Mouse (Mus musculus): Measurements from ENCODE around the gene Gm20388. TPM values are rescaled to one million over a fixed set of nuclear protein-coding genes. Genes with fewer than 3 reads are reported as not detected.

Gm20388 gene
- total RNA-seq, 1 experiment from 2014 or later: 18.4 TPM

GRCm38 (mm10) chr8:123741232-123741631 lies 3830.6 kb downstream of the Gm20388 start:
- ATAC-seq (replicated peaks in 1 of 2; ENCODE audit: insufficient read depth in 1 of 2, low FRiP score in 2 of 2, low TSS enrichment in 1 of 2, low read depth in 1 of 2, poor library complexity in 2 of 2, severe bottlenecking in 2 of 2): no peak

DNA sequence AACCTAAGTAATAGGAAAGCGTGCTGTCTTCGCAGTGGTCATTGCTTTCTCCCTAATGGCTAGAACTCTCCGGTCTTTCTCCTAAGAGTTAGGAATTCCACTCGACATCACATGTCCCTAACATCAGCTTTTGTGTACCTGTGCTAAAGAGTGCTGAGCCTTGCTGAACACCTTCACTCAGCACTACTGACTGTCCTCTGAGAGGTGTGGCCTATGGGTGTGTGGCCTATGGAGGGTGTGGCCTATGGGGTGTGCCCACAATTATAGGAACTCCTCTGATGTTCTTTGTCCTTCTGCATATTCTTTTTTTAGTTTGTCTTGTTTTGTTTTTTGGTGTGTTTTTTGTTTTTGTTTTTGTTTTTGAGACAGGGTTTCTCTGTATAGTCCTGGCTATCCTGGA lies 3835.8 kb downstream of the Gm20388 start:
- ATAC-seq (replicated peaks in 1 of 2; ENCODE audit: insufficient read depth in 1 of 2, low FRiP score in 2 of 2, low TSS enrichment in 1 of 2, low read depth in 1 of 2, poor library complexity in 2 of 2, severe bottlenecking in 2 of 2): 0 out of 4 replicates have a peak, but pooled peaks of 1 of the 2 experiments have one; percentile 27

DNA sequence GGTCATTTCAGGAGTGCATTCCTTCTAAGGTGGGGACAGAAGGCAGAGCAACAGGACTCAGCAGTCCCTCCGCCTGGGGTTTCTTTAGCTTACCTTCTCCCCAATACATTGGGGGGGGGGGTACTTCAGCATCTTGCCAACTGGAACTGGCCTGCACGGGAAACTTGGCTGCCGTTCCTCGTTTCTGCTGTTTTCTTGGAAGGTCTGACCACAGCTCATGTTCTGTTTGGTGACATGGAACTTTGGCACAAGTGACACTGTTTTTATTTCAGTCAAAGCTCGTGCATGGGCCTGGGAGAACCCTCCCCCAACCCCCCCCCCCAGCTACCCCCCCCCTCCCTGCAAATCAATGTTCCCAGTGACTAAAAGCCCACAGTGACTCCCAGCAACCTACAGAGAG lies 3837.1 kb downstream of the Gm20388 start:
- ATAC-seq (replicated peaks in 1 of 2; ENCODE audit: insufficient read depth in 1 of 2, low FRiP score in 2 of 2, low TSS enrichment in 1 of 2, low read depth in 1 of 2, poor library complexity in 2 of 2, severe bottlenecking in 2 of 2): no peak

DNA sequence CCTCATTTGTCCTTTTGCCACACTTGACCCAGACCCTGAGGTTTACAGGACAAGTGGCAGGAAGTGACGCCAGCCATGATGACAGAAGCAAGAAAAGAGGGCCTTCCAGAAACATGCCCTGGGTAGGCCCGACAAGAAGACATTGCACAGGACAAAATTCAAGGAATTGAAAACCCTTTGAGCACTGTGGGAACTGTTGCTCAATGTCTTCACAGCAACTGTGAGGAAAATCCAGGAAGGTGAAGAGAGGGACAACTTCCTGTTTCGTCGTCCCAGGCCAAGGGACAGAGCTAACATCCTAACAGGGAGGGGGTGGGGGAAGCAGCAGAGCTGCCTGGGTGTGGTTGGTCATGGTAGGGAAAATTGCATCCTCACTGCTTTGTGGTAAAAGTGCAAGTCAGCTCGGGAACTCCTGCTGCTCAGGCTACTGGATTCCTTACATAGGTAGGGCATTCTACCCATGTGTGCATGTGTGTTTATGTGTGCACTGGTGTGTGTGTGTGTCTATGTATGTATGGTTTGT lies 3839.6 kb downstream of the Gm20388 start:
- peak; percentile 42 to 46; a peak in 1 of 4 replicates for ATAC-seq (replicated peaks in 1 of 2; ENCODE audit: insufficient read depth in 1 of 2, low FRiP score in 2 of 2, low TSS enrichment in 1 of 2, low read depth in 1 of 2, poor library complexity in 2 of 2, severe bottlenecking in 2 of 2)

DNA sequence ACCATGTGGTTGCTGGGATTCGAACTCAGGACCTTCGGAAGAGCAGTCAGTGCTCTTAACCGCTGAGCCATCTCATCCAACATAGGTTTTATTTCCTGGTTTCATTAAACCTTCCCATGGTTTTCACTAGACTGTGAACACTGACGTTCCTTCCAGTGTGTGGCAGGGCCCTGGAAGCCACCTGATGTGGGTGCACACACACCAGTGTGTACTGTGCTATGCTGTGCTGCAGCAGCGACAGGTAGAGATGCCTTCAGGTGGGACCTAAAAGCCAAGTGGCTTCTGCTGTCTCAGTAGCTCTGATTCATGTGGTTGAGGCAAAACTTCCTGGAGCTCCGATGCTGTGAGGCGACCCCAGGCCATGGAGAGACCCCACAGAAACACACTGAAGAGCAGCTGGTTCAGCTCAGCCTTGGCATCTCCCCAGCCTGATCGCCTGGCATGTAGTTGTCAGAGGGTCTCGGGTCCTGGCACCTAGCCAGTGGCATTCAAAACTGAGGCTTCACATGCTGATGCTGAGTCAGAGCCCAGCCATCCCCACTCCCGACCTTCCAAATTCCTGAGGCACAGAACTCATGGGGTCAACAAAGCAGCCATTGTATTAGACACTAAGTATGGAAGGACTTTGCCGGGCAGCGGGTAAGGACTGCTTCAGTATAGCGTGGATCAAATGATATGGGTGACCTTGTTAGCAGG lies 3842.3 kb downstream of the Gm20388 start:
- no peak for ATAC-seq (replicated peaks in 1 of 2; ENCODE audit: insufficient read depth in 1 of 2, low FRiP score in 2 of 2, low TSS enrichment in 1 of 2, low read depth in 1 of 2, poor library complexity in 2 of 2, severe bottlenecking in 2 of 2)

GRCm38 (mm10) chr8:123753604-123754375 lies 3843.1 kb downstream of the Gm20388 start:
- ATAC-seq (replicated peaks in 1 of 2; ENCODE audit: insufficient read depth in 1 of 2, low FRiP score in 2 of 2, low TSS enrichment in 1 of 2, low read depth in 1 of 2, poor library complexity in 2 of 2, severe bottlenecking in 2 of 2): no peak

GRCm38 (mm10) chr8:123754538-123755431 lies 3844.1 kb downstream of the Gm20388 start:
- ATAC-seq (replicated peaks in 1 of 2; ENCODE audit: insufficient read depth in 1 of 2, low FRiP score in 2 of 2, low TSS enrichment in 1 of 2, low read depth in 1 of 2, poor library complexity in 2 of 2, severe bottlenecking in 2 of 2): no peak

GRCm38 (mm10) chr8:123756901-123757300 lies 3846.3 kb downstream of the Gm20388 start:
- no peak for ATAC-seq (replicated peaks in 1 of 2; ENCODE audit: insufficient read depth in 1 of 2, low FRiP score in 2 of 2, low TSS enrichment in 1 of 2, low read depth in 1 of 2, poor library complexity in 2 of 2, severe bottlenecking in 2 of 2)

DNA sequence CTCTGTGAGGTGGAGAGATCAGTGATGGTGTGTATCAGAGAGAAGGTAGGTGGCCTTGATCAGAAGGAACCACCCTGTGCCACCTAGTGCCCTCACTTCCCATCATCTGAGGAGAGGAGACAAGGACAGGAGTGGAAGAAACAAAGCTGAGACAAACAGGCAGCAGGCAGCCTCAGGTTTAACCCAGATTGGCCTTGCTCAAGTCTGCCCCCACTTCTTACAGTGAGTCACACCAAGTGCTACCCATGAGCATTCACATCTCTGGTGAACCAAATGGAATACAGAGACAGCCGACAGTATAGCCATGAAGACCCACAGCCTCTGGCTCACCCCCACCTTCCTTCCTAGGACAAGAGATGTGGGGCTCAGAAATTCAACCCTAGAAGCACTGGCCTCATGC lies 3848.3 kb downstream of the Gm20388 start:
- ATAC-seq (replicated peaks in 1 of 2; ENCODE audit: insufficient read depth in 1 of 2, low FRiP score in 2 of 2, low TSS enrichment in 1 of 2, low read depth in 1 of 2, poor library complexity in 2 of 2, severe bottlenecking in 2 of 2): no peak

GRCm38 (mm10) chr8:123759933-123760332 lies 3849.3 kb downstream of the Gm20388 start:
- ATAC-seq (replicated peaks in 1 of 2; ENCODE audit: insufficient read depth in 1 of 2, low FRiP score in 2 of 2, low TSS enrichment in 1 of 2, low read depth in 1 of 2, poor library complexity in 2 of 2, severe bottlenecking in 2 of 2): no peak

GRCm38 (mm10) chr8:123760579-123760978 lies 3849.9 kb downstream of the Gm20388 start:
- ATAC-seq (replicated peaks in 1 of 2; ENCODE audit: insufficient read depth in 1 of 2, low FRiP score in 2 of 2, low TSS enrichment in 1 of 2, low read depth in 1 of 2, poor library complexity in 2 of 2, severe bottlenecking in 2 of 2): no peak

GRCm38 (mm10) chr8:123761266-123761882 lies 3850.7 kb downstream of the Gm20388 start:
- ATAC-seq (replicated peaks in 1 of 2; ENCODE audit: insufficient read depth in 1 of 2, low FRiP score in 2 of 2, low TSS enrichment in 1 of 2, low read depth in 1 of 2, poor library complexity in 2 of 2, severe bottlenecking in 2 of 2): no peak

DNA sequence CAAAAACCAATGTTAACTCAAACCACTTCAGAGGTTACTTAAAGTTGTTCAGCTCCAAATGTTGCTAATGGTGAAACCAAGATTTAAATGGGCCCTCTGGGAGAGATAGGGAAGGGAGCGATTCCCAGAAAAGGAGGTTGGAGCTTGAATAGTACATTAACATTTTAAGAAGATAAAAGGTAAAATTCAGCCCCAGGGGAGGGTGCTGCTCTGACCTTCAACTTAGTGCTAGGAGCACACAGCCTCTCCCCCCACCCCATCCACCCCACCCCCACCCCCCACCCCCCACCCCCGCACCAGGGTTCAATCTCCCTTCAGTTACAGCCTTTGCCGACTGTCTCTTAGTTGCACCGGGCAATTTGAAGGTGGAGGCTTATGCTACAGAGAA lies 3851.2 kb downstream of the Gm20388 start:
- no peak for ATAC-seq (replicated peaks in 1 of 2; ENCODE audit: insufficient read depth in 1 of 2, low FRiP score in 2 of 2, low TSS enrichment in 1 of 2, low read depth in 1 of 2, poor library complexity in 2 of 2, severe bottlenecking in 2 of 2)

DNA sequence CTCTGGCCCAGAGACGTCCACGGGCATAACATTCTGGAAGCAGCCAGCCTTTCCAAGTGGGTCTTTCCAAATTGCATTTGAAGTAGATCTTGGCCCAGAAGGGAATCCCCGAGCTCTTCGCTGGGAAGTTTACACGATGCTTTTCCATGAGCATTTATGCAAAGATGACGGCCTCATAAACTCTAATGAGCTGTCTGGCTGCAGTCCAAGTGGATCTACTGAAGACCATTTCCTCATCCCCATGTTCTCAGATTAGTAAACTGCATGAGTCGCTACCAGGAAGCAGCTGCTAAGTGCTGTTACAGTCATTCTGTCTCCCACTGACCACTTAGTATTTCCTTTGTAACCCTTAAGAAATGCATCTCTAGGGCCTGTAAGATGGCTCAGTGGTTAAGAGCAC lies 3852.7 kb downstream of the Gm20388 start:
- ATAC-seq (replicated peaks in 1 of 2; ENCODE audit: insufficient read depth in 1 of 2, low FRiP score in 2 of 2, low TSS enrichment in 1 of 2, low read depth in 1 of 2, poor library complexity in 2 of 2, severe bottlenecking in 2 of 2): no peak

DNA sequence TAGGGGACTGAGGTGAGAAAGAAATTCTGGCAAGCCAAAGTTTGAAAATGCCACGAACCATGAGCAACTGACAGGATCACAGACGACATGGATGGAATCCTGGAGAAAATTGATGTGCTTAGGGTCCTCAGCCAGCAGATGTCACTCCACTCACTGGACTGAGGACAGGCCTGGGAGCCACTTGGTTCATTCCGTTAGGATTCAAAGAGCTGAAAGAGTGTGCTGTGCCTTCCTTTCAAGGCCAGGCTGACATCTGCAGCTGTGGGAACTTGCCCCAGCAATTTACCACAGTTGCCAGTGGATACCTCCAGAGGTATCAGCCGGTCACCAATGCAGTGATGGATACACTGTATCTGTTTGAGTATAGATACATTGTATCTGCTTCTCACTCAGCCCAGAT lies 3854.0 kb downstream of the Gm20388 start:
- no peak for ATAC-seq (replicated peaks in 1 of 2; ENCODE audit: insufficient read depth in 1 of 2, low FRiP score in 2 of 2, low TSS enrichment in 1 of 2, low read depth in 1 of 2, poor library complexity in 2 of 2, severe bottlenecking in 2 of 2)

- ATAC-seq (replicated peaks in 1 of 2; ENCODE audit: insufficient read depth in 1 of 2, low FRiP score in 2 of 2, low TSS enrichment in 1 of 2, low read depth in 1 of 2, poor library complexity in 2 of 2, severe bottlenecking in 2 of 2): no peak
Observed at GRCm38 (mm10) chr8:123766516-123766915, 3855.9 kb downstream of the Gm20388 start.

GRCm38 (mm10) chr8:123767874-123768273 lies 3857.2 kb downstream of the Gm20388 start:
- no peak for ATAC-seq (replicated peaks in 1 of 2; ENCODE audit: insufficient read depth in 1 of 2, low FRiP score in 2 of 2, low TSS enrichment in 1 of 2, low read depth in 1 of 2, poor library complexity in 2 of 2, severe bottlenecking in 2 of 2)
